Mouse (Mus musculus) heart, embryonic 13.5 days (tissue): ENCODE results near the gene Tut4. TPM values are rescaled to one million over a fixed set of nuclear protein-coding genes. Genes with fewer than 3 reads are reported as not detected.

Experiments
- ATAC-seq: fragments of 200-750 bp; cut with Nextera tagmentation; 2 replicates; pipeline ENCODE4 v1.8.0; 2017; ENCODE audit warnings: moderate TSS enrichment; ENCODE audit not compliant: insufficient number of reproducible peaks, low FRiP score, low TSS enrichment; ENCODE audit errors: extremely low read depth
- H3K27ac ChIP-seq: fragments of 300-500 bp; sonication (generic); replicated peaks from 2 replicates; pipeline ENCODE4 v1.5.1; 2015; ENCODE audit warnings: moderate library complexity, mild to moderate bottlenecking, inconsistent platforms
- H3K27me3 ChIP-seq: fragments of 300-500 bp; sonication (generic); replicated peaks from 2 replicates; pipeline ENCODE4 v1.6.1; 2015; ENCODE audit warnings: mild to moderate bottlenecking, inconsistent platforms
- H3K36me3 ChIP-seq: fragments of 300-500 bp; sonication (generic); 2 replicates; pipeline ENCODE4 v1.6.1; 2015; ENCODE audit warnings: mild to moderate bottlenecking, inconsistent platforms
- H3K4me1 ChIP-seq: fragments of 300-500 bp; sonication (generic); 2 replicates; pipeline ENCODE4 v1.6.1; 2015; ENCODE audit warnings: inconsistent platforms
- H3K4me2 ChIP-seq: fragments of 300-500 bp; sonication (generic); 2 replicates; pipeline ENCODE4 v1.6.1; 2015; ENCODE audit warnings: inconsistent platforms, mild to moderate bottlenecking, moderate library complexity
- H3K4me3 ChIP-seq: fragments of 300-500 bp; sonication (generic); 2 replicates; pipeline ENCODE4 v1.5.1; 2015; ENCODE audit warnings: moderate library complexity, mild to moderate bottlenecking, inconsistent platforms
- H3K9ac ChIP-seq: fragments of 300-500 bp; sonication (generic); 2 replicates; pipeline ENCODE4 v1.6.1; 2015; ENCODE audit warnings: inconsistent platforms, mild to moderate bottlenecking, moderate library complexity
- H3K9me3 ChIP-seq: fragments of 300-500 bp; sonication (generic); 2 replicates; pipeline ENCODE4 v1.6.1; 2016; ENCODE audit warnings: inconsistent platforms
- WGBS: fragments of 180-500 bp; shearing (Covaris S2); methylation state at CpG from one replicate; pipeline ENCODE4 v1.1.7; 2015; ENCODE audit warnings: mixed read lengths; 5-methylcytosine and 5-hydroxymethylcytosine counted together
- polyA plus RNA-seq: library from polyadenylated mRNA; unstranded; fragments of >200 nt; fragmentation: Nextera tagmentation; extraction: Ambion mirVana; gene quantifications from 2 replicates; pipeline ENCODE4 v1.2.1, GENCODE M21; 2015

Tut4 gene
- polyA plus RNA-seq, result 44.4 and 45.6 TPM in 2 replicates

DNA sequence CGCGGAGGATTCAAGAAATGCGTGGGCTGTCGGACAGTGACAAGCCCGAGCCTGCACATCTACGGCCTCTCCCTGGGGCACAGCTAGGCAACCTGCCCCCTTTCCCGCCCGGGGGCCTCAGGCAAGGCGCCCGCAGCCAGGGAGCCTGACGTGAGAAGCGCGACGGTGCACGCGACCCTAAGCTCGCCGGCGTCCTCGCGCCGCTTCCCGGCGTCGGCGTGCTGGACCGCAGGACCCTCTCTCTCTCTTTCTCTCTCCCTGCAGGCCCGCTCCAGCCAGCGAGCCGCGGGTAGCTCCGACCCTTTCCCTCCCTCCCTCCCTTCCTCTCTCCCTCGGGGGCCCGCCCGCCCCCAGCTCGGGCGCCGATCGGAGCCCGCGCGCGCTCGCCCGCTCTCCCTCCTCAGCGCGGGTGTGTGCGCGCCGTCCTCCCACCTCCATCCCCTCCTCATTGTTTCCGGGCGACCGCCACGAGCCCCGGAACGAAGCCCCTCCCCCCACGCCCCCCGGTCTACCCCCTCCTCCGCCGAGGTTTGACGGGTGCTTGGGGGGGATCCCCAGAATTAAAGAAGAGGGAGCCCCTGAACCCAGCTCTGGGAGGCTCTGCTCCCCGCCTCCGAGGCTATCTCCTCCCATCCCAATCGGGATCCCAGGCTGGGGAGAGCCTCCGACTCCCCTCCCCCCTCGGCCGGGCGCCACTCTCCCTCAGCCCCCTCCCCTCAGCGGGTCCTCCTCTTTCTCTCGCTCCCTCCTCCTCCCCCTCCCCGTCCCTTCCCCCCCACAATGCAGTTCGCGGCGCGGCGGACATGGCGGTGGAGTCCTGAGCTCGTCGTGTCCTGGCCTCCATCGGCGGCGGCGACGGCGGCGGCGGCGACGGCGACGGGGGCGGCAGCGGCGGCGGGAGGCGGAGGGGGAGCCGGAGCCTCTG lies at the start of gene Tut4:
Gene Tut4 (plus strand): TSS at position 196 of the 925 bp plus-strand sequence.
- Histone ChIP-seq H3K9me3 (no peaks in the 10 kb centered on the region), H3K27me3 (no peaks in the 10 kb centered on the region), H3K4me3 (peak within 1 kb of the TSS; percentile 85), H3K27ac (peak within 1 kb of the TSS; percentile 98), H3K9ac (peak within 1 kb of the TSS; percentile 96), H3K4me2 (peak within 1 kb of the TSS; percentile 88), H3K36me3 (peaks cover 11% of the 10 kb centered on the region), H3K4me1 (peaks cover 16% of the 10 kb centered on the region)
- ATAC-seq, result peak; percentile 84
- WGBS, result under 1% methylated on average over 70 of the region's 97 CpGs

DNA sequence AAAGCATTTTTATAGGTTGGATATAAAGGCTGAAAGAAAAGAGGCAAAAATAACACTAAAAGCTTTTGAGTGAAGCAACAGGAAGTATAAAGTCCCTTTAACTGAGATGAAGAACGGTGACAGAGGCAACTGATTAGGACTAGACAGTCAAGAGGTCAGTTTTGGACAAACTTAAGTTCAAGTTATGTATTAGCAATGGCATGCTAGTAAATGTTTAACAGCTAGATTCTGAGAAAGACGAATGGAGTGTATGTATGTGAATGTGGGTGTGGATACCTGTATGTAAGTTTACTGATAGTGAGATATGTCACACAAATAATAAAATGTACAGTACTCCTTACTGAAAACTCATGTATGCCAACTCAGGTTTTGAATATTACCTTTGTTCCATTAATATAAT lies 34.6 kb upstream of the Tut4 start:
- Histone ChIP-seq H3K27me3 (no peaks in the 10 kb centered on the region), H3K27ac (no peak overlapping the region), H3K4me2 (no peak overlapping the region), H3K4me1 (peaks cover 11% of the 10 kb centered on the region), H3K36me3 (no peaks in the 10 kb centered on the region), H3K9ac (no peak overlapping the region), H3K9me3 (no peaks in the 10 kb centered on the region), H3K4me3 (no peak overlapping the region)
- no peak for ATAC-seq
- WGBS, result 56% methylated on average over 2 of the region's 2 CpGs

DNA sequence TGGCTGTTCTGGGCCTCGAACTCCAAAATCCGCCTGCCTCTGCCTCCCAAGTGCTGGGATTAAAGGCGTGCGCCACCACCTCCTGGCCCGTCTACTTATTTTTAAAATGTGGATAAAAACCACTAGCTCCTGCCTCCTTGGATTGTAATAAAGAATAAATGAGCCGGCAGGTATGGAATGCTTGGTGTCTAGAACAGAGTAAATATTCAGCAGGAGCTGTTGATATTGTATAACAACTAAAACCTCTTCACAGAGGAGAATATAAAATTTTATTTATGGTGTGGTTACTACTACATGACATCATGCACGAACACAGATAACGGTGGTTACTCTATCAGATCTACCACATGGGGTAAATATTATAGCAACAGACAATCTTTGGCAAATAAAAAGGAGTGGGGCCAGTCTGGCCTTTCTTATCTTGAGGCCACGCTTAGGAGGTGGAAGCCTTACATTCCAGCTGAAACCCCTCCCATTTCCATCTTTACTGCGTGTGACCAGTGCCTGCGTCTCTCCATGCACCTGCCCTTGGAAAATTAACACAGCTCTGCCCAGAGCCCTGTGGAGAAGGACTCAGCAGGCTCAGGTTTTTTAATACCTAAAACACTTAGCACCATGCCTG lies 31.4 kb upstream of the Tut4 start:
- ATAC-seq, result no peak
- 50% methylated on average over 11 of the region's 11 CpGs for WGBS

DNA sequence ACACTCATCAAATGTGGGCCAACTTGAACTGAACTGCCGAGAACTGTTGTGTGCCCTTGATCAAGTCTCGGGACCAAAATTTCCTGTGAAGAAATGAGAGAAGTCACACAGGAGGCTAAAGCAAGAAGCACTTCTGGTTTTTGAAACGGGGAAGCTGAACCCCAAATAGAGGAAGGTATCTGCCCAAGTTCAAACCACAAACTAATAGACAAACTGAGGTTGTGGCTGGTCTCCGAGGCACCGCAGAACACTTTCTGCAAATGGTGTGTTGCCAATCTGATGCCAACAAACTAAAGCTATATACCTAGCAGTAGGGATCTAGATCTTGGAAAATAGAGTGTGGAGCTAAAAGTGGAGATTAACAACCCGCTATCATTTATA lies 30.9 kb upstream of the Tut4 start:
- 67% methylated on average over 6 of the region's 6 CpGs for WGBS
- Histone ChIP-seq H3K27me3 (no peaks in the 10 kb centered on the region), H3K36me3 (no peaks in the 10 kb centered on the region), H3K4me2 (no peak overlapping the region), H3K27ac (no peak overlapping the region), H3K9me3 (no peaks in the 10 kb centered on the region), H3K9ac (no peak overlapping the region), H3K4me1 (peaks cover 23% of the 10 kb centered on the region), H3K4me3 (no peak overlapping the region)
- ATAC-seq, result no peak

More for the DNA sequence above, 31.4 kb upstream of the Tut4 start:
- Histone ChIP-seq H3K4me2 (no peak overlapping the region), H3K9me3 (no peaks in the 10 kb centered on the region), H3K36me3 (no peaks in the 10 kb centered on the region), H3K9ac (no peak overlapping the region), H3K27ac (no peak overlapping the region), H3K4me3 (no peak overlapping the region), H3K4me1 (peaks cover 23% of the 10 kb centered on the region), H3K27me3 (no peaks in the 10 kb centered on the region)

DNA sequence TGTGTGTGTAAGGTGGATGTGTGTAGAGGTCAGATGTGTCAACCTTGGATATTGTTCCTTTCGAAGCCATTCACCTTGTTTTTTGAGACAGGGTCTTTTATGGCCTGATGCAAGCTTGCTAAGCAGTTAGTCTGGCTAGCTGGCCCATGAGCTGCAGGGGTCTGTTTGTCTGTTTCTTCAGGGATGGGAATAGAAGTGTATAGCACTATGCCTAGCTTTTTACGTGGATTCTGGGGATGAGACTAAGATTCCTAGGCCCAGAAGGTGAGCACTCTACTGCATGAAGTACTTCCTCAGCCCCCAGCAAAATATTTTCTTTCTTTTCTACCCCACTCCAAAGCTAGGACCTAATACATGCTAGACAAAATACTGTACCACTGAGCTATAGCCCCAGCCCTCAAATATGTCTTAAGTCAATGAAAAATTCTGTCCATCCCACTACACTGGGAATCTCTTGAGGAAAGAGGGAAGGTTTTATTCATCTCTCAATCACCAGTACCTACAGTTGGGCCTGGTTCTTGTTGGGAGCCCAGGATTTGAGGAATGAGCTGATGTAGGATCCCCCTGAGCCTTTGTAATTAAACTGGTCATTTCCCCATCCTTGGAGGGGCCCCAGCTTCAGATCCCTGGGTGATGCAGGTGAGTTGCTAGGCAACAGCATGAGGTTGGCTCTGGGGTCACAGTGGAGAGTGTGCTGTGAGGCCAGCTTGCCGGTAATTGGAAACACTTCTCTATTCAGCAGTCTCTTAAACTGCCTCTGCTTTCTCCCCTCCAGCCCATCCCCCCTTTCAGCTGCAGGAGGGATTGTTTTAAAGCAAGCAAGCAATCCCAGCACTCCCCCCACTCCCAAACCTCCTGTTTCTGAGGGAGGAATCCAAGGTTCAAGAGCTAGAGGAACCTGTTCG lies 28.3 kb upstream of the Tut4 start:
- no peak overlapping the region for H3K27ac ChIP-seq
- H3K36me3 ChIP-seq, result no peaks in the 10 kb centered on the region
- 55% methylated on average over 4 of the region's 4 CpGs for WGBS

DNA sequence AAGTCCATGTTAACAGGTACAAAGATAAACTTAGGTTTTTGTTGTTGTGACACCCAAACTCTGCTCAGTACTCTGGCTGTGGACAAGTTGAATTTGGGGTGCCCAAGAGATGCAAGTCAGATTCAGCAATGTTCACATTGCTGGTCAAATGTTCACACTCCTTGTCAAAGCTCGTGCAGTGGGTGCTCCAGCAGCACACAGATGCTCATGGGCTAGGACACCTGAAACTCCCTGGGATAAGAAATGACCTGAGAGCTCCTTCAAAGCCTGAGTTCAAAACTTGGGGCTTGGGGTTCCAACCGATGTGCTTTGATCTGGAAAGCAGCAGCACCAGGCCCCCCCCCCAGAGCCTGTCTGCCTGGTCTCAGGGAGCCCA lies 27.7 kb upstream of the Tut4 start:
- no peak for ATAC-seq

More for the DNA sequence above, 28.3 kb upstream of the Tut4 start:
- Histone ChIP-seq H3K4me1 (peaks cover 31% of the 10 kb centered on the region), H3K9me3 (no peaks in the 10 kb centered on the region), H3K4me2 (no peak overlapping the region), H3K4me3 (no peak overlapping the region), H3K27me3 (no peaks in the 10 kb centered on the region), H3K9ac (0 out of 2 replicates have a peak overlapping the region, but pooled peaks have one; percentile 40)
- ATAC-seq, result no peak

DNA sequence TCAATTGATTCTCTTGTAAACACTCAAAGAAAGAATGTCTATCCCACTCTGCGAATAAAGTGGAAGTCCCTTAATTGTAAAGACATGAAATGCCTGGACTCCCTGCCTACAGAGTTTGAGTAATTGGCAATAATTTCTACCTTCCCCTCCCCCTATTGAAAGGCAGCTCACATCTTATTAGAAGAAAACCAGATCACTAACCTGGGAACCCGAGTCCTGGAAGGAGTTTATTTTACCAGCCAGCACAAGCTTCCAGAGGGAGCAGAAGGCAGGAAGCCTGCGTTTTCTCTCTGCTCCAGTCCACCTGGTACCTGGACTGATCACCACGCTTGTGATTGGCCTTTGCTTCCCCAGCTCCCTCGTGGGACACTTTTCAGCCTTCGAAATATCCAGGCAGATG lies 25.9 kb upstream of the Tut4 start:
- Histone ChIP-seq H3K4me3 (no peak overlapping the region), H3K4me2 (no peak overlapping the region), H3K27ac (0 out of 2 replicates have a peak overlapping the region, but pooled peaks have one; percentile 16), H3K27me3 (no peaks in the 10 kb centered on the region), H3K4me1 (peaks cover 36% of the 10 kb centered on the region), H3K36me3 (no peaks in the 10 kb centered on the region), H3K9me3 (no peaks in the 10 kb centered on the region), H3K9ac (no peak overlapping the region)
- ATAC-seq, result no peak
- WGBS, result 41% methylated on average over 6 of the region's 6 CpGs

More for the DNA sequence above, 27.7 kb upstream of the Tut4 start:
- Histone ChIP-seq H3K27ac (no peak overlapping the region), H3K4me2 (no peak overlapping the region), H3K9me3 (no peaks in the 10 kb centered on the region), H3K9ac (0 out of 2 replicates have a peak overlapping the region, but pooled peaks have one; percentile 40), H3K36me3 (no peaks in the 10 kb centered on the region), H3K4me1 (peaks cover 31% of the 10 kb centered on the region), H3K4me3 (no peak overlapping the region), H3K27me3 (no peaks in the 10 kb centered on the region)
- 55% methylated on average over 2 of the region's 2 CpGs for WGBS

DNA sequence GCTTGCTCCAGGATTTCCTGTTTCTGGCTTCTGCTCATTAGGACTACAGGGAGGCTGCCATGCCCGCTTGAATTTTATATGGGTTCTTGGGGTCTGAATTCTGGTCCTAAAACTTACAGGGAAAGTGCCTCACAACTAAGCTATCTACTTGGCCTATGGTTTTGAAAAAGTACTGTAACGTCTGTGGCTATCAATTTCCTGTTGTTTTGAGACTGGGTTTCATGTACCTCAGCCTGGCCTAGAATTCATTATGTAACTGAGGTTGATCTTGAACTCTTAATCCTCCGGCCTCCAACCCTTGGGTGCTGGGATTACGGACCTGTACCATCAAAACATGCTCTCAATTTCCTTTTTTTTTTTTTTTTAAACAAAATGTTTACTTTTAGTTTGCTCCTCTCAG lies 25.0 kb upstream of the Tut4 start:
- H3K9ac ChIP-seq, result no peak overlapping the region
- H3K36me3 ChIP-seq, result no peaks in the 10 kb centered on the region
- H3K27me3 ChIP-seq, result no peaks in the 10 kb centered on the region
- H3K4me1 ChIP-seq, result peaks cover 38% of the 10 kb centered on the region
- no peak overlapping the region for H3K4me2 ChIP-seq
- no peak for ATAC-seq
- no peak overlapping the region for H3K4me3 ChIP-seq
- no peaks in the 10 kb centered on the region for H3K9me3 ChIP-seq
- no peak overlapping the region for H3K27ac ChIP-seq
- WGBS, result 62% methylated on average over 4 of the region's 4 CpGs

DNA sequence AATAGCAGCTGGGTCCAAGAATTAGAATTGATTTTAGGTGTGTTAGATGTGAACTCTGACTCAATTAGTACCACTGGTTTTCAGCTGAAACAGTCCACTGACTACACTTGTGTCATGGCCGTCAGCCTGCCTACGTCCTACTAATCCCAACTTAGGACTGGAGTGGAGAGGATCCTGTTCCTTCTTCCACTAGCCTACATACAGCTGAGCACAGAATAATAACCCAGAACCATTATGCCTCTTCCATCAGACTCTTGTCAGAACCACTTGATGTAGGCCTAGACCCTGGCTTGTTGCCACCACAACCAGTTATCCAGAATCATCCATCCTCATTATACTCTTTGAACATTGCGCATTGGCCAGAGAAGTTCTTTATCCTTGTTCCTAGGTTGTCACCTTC lies 24.4 kb upstream of the Tut4 start:
- no peak for ATAC-seq
- WGBS, result 87% methylated on average over 3 of the region's 3 CpGs

DNA sequence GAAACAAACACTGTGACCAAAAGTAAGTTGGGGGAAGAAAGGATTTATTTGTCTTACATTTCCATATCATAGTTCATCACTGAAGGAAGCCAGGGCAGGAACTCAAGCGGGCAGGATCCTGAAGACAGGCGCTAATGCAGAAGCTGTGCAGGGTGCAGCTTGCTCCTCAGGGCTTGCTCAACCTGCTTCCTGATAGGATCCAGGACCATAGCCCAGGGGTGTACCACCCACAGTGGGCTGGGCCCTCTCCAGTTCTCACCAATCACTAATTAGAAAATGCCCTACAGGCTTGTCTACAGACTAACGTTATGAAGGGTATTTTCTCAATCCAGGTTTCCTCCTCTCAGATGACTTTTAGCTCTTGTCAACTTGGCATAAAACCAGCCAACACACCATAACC lies 23.6 kb upstream of the Tut4 start:
- no peak for ATAC-seq
- H3K9me3 ChIP-seq, result no peaks in the 10 kb centered on the region
- no peaks in the 10 kb centered on the region for H3K27me3 ChIP-seq
- no peak overlapping the region for H3K27ac ChIP-seq
- H3K4me1 ChIP-seq, result peaks cover 35% of the 10 kb centered on the region
- no peak overlapping the region for H3K4me3 ChIP-seq
- no peak overlapping the region for H3K9ac ChIP-seq
- 66% methylated on average over 3 of the region's 3 CpGs for WGBS
- H3K36me3 ChIP-seq, result no peaks in the 10 kb centered on the region
- no peak overlapping the region for H3K4me2 ChIP-seq

More for the DNA sequence above, 24.4 kb upstream of the Tut4 start:
- Histone ChIP-seq H3K4me2 (no peak overlapping the region), H3K4me1 (peaks cover 35% of the 10 kb centered on the region), H3K27ac (no peak overlapping the region), H3K9me3 (no peaks in the 10 kb centered on the region), H3K9ac (no peak overlapping the region), H3K27me3 (no peaks in the 10 kb centered on the region), H3K36me3 (no peaks in the 10 kb centered on the region), H3K4me3 (no peak overlapping the region)

DNA sequence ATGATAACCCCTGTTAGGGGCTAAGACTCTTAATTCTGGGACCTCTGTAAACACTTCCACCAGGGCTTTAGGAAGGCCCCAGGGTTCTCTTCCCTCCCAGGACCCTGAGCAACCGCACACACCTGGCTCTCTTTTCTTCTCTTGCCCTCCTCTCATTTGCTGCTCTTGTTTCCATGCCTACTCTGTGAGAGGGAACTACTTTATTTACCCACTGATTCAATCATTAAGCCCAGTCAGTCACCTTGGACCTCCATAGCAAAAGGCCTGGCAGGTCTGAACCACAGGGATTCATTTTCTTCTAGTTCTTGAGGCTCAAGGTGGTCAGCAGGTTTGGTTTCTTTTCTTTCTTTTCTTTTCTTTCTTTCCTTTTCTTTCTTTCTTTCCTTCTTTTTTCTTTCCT lies 23.0 kb upstream of the Tut4 start:
- Histone ChIP-seq H3K9ac (no peak overlapping the region), H3K27me3 (no peaks in the 10 kb centered on the region), H3K27ac (no peak overlapping the region), H3K4me2 (no peak overlapping the region), H3K4me1 (peaks cover 30% of the 10 kb centered on the region), H3K36me3 (no peaks in the 10 kb centered on the region), H3K4me3 (no peak overlapping the region), H3K9me3 (no peaks in the 10 kb centered on the region)
- 84% methylated on average over 1 of the region's 1 CpGs for WGBS
- ATAC-seq, result no peak
